16 mouse cellular contexts compared by ENCODE assay signal in genomic region chr15:94565854-94566253, GRCm38 (mm10). TPM values are rescaled to one million over a fixed set of nuclear protein-coding genes. Genes with fewer than 3 reads are reported as not detected.
DNase-seq lines count a peak whose midpoint lies in the region; ATAC-seq and TF ChIP-seq lines count a peak whose summit lies in the region.
"Had no signal": no experiment of that assay in that cellular context is flagged by ENCODE, and none has a peak within 500 bp of the region (broad histone marks: within the 10 kb centered on the region; RNA-seq: fewer than 3 reads in every experiment).

No protein-coding gene starts in this region.

- peak overlapping the region; percentile 32 to 33 for H3K4me3 ChIP-seq in MEL (ENCODE audit: control insufficient read depth in 1 of 2, insufficient read depth in 1 of 2, low read depth in 2 of 2, low read length in 2 of 2)
- H3K4me3 ChIP-seq: heart, embryonic 15.5 days; limb, embryonic 15.5 days had no signal

- ATAC-seq in hematopoietic stem cell, adult 5-6 weeks (replicated peaks in 1 of 2; ENCODE audit: insufficient read depth in 1 of 2, low FRiP score in 2 of 2, low TSS enrichment in 1 of 2, low read depth in 1 of 2, poor library complexity in 2 of 2, severe bottlenecking in 2 of 2), result peak; percentile 99
- peak; percentile 99 for ATAC-seq in megakaryocyte progenitor cell, adult 5-6 weeks (replicated peaks; ENCODE audit: poor library complexity)
- ATAC-seq: forebrain, embryonic 14.5 days; hindbrain, postnatal 0 days had no signal

- TF ChIP-seq CTCF in MEL (IDR thresholded peaks at IDR 0.05 in 2 of 3, conservative IDR thresholded peaks at IDR 0.05 in 1 of 3; ENCODE audit: control insufficient read depth in 1 of 3, insufficient read depth in 1 of 3, low read depth in 2 of 3, low read length in 3 of 3, poor library complexity in 1 of 3, severe bottlenecking in 1 of 3), result no peak

- TF ChIP-seq EP300 in MEL (IDR thresholded peaks at IDR 0.05; ENCODE audit: low read depth in 1 of 2, low read length in 2 of 2), result no peak

- no peaks in the 10 kb centered on the region for H3K9me3 ChIP-seq in MEL (replicated peaks; ENCODE audit: insufficient read depth, low read length)
- H3K9me3 ChIP-seq: heart, embryonic 15.5 days; limb, embryonic 15.5 days had no signal

- DNase-seq in 416B (ENCODE audit: low read depth), result peak; percentile 99
- peak; percentile 85 for DNase-seq in MEL (ENCODE audit: low read depth, low spot score)
- DNase-seq in testis, postnatal 14 days (ENCODE audit: low spot score), result no peak
- no peak for DNase-seq in lung, postnatal 4 days
- no peak for DNase-seq in embryo, embryonic 11 days
- no peak for DNase-seq in urinary bladder, adult 2 months (ENCODE audit: low spot score)
- DNase-seq: cerebellum, postnatal 25 days; gastrocnemius, postnatal 10 days; kidney, postnatal 36 days; thymus, postnatal 14 days had no signal

- peak overlapping the region; percentile 31 for H3K9ac ChIP-seq in MEL (ENCODE audit: control insufficient read depth, low read depth, low read length, poor library complexity, severe bottlenecking)
- H3K9ac ChIP-seq: heart, embryonic 15.5 days; limb, embryonic 15.5 days had no signal

- no peaks in the 10 kb centered on the region for H3K4me1 ChIP-seq in MEL (ENCODE audit: control insufficient read depth in 1 of 2, insufficient read depth in 2 of 2, low read length in 2 of 2)
- H3K4me1 ChIP-seq: heart, embryonic 15.5 days; limb, embryonic 15.5 days had no signal

- no peaks in the 10 kb centered on the region for H3K36me3 ChIP-seq in MEL (ENCODE audit: control insufficient read depth in 1 of 2, insufficient read depth in 2 of 2, low read length in 2 of 2)
- H3K36me3 ChIP-seq: heart, embryonic 15.5 days; limb, embryonic 15.5 days had no signal

- TF ChIP-seq POLR2A in MEL (IDR thresholded peaks at IDR 0.05; ENCODE audit: control insufficient read depth in 1 of 2, insufficient read depth in 1 of 2, low read depth in 1 of 2, low read length in 2 of 2, poor library complexity in 1 of 2), result peak in 1 of 2 experiments; percentile 64; a peak in 2 of 4 replicates

- H3K27ac ChIP-seq in MEL (ENCODE audit: control insufficient read depth, low read depth, low read length), result 0 out of 2 replicates have a peak overlapping the region, but pooled peaks have one; percentile 15
- H3K27ac ChIP-seq: heart, embryonic 15.5 days; hindbrain, postnatal 0 days; limb, embryonic 15.5 days had no signal

- H3K79me2 ChIP-seq in MEL (ENCODE audit: control insufficient read depth, insufficient read depth, low read length, poor library complexity), result no peaks in the 10 kb centered on the region

- TF ChIP-seq RAD21 in MEL (IDR thresholded peaks at IDR 0.05; ENCODE audit: low read depth, low read length), result no peak

- no peaks in the 10 kb centered on the region for H3K27me3 ChIP-seq in MEL (ENCODE audit: control insufficient read depth in 1 of 2, insufficient read depth in 2 of 2, low read length in 2 of 2)
- H3K27me3 ChIP-seq: heart, embryonic 15.5 days; limb, embryonic 15.5 days had no signal

TF ChIP-seq in MEL, 35 proteins besides CTCF, POLR2A, EP300 and RAD21:
- 0 out of 2 replicates have a peak, but pooled peaks have one; percentile 23 for TF ChIP-seq ZNF384 (IDR thresholded peaks at IDR 0.05; ENCODE audit: low read depth, low read length)
- peak; percentile 28; the same call in 1 of the 2 replicates for TF ChIP-seq POLR2AphosphoS2 (IDR thresholded peaks at IDR 0.05; ENCODE audit: low read length)
- TF ChIP-seq NRF1 (IDR thresholded peaks at IDR 0.05; ENCODE audit: insufficient read depth, low read depth, low read length, poor library complexity, severe bottlenecking), result no peak
- 0 out of 2 replicates have a peak, but pooled peaks have one; percentile 62 for TF ChIP-seq TBP (IDR thresholded peaks at IDR 0.05; ENCODE audit: low read depth, low read length)
- TF ChIP-seq NELFE (IDR thresholded peaks at IDR 0.05; ENCODE audit: low read depth, low read length), result peak; percentile 53
- no peak for TF ChIP-seq ZMIZ1 (IDR thresholded peaks at IDR 0.05; ENCODE audit: low read depth, low read length)

RNA-seq across cellular contexts. Expression of gene Irak4, which starts 22.4 kb away (rescaled TPM):
- 6.7 and 7.5 TPM in 2 replicates for total RNA-seq in MEL (2012; rRNA removed)
- polyA plus RNA-seq in MEL (2012; ENCODE audit: insufficient read depth in 1 of 2, insufficient read length in 2 of 2, low read depth in 1 of 2, low replicate concordance in 2 of 2, missing spikeins in 1 of 2), result 1 to 10 TPM in 1 of 2 experiments, not detected in 1; 9.4 TPM
- 23.5 and 29.9 TPM in 2 replicates for total RNA-seq in hematopoietic stem cell, adult 5-6 weeks (2017)
- total RNA-seq in megakaryocyte progenitor cell, adult 5-6 weeks (2015), result 11.8 and 14.3 TPM in 2 replicates
- total RNA-seq in megakaryocyte progenitor cell, adult 5-6 weeks (2017), result 28.7 and 31.9 TPM in 2 replicates
- polyA plus RNA-seq in urinary bladder, adult 2 months (2012; rRNA removed), result 13.6 and 14.2 TPM in 2 replicates

RNA-seq across cellular contexts. Expression of gene Pus7l, which starts 22.5 kb away (rescaled TPM):
- total RNA-seq in MEL (2012; rRNA removed), result 40.1 and 40.6 TPM in 2 replicates
- 10 to 100 TPM; 33.2 to 51.2 TPM for polyA plus RNA-seq in MEL (2012; ENCODE audit: insufficient read depth in 1 of 2, insufficient read length in 2 of 2, low read depth in 1 of 2, low replicate concordance in 2 of 2, missing spikeins in 1 of 2)
- 15.3 and 15.9 TPM in 2 replicates for total RNA-seq in hematopoietic stem cell, adult 5-6 weeks (2017)
- 12.9 and 17.2 TPM in 2 replicates for total RNA-seq in megakaryocyte progenitor cell, adult 5-6 weeks (2015)
- total RNA-seq in megakaryocyte progenitor cell, adult 5-6 weeks (2017), result 14.1 and 15.5 TPM in 2 replicates
- polyA plus RNA-seq in urinary bladder, adult 2 months (2012; rRNA removed), result 4.2 and 5.0 TPM in 2 replicates

RNA-seq across cellular contexts. Expression of gene Twf1, which starts 23.8 kb away (rescaled TPM):
- total RNA-seq in MEL (2012; rRNA removed), result 20.0 and 26.4 TPM in 2 replicates
- 10 to 100 TPM; 37.1 to 64.1 TPM for polyA plus RNA-seq in MEL (2012; ENCODE audit: insufficient read depth in 1 of 2, insufficient read length in 2 of 2, low read depth in 1 of 2, low replicate concordance in 2 of 2, missing spikeins in 1 of 2)
- total RNA-seq in hematopoietic stem cell, adult 5-6 weeks (2017), result 34.8 and 55.3 TPM in 2 replicates
- 43.9 and 50.1 TPM in 2 replicates for total RNA-seq in megakaryocyte progenitor cell, adult 5-6 weeks (2015)
- 27.2 and 28.1 TPM in 2 replicates for total RNA-seq in megakaryocyte progenitor cell, adult 5-6 weeks (2017)
- 83.6 and 92.9 TPM in 2 replicates for polyA plus RNA-seq in urinary bladder, adult 2 months (2012; rRNA removed)

Comparison
In these comparisons a context has a peak if more than half of its experiments do, and no peak if none do; other contexts are left out.
1. DNase-seq: peak in 416B (single experiment) and MEL (single experiment); none in testis, postnatal 14 days (single experiment), lung, postnatal 4 days (0 of 2), embryo, embryonic 11 days (single experiment) and urinary bladder, adult 2 months (single experiment).